Mouse (Mus musculus) granulocyte monocyte progenitor cell, adult 5-6 weeks (primary cell): Measurements from ENCODE around the gene Tcte2. TPM values are rescaled to one million over a fixed set of nuclear protein-coding genes. Genes with fewer than 3 reads are reported as not detected.
"Not testable (repeated sequence)": the region's sequence is repeated elsewhere in the genome, so short reads cannot be mapped to it uniquely, and the experiment has no call there.

Experiments
- ATAC-seq: replicated peaks from 2 replicates; pipeline ENCODE4 v1.8.0; 2016; ENCODE audit warnings: mild to moderate bottlenecking, moderate TSS enrichment, inconsistent platforms; ENCODE audit not compliant: poor library complexity, severe bottlenecking
- total RNA-seq, 2 experiments: library from RNA; stranded (forward) in 1 of 2; stranded (reverse) in 1 of 2; fragments of 200-712, 200-1000 nt in 1 of 2; fragments of >200 nt in 1 of 2; fragmentation: Nextera tagmentation in 1 of 2; gene quantifications; 2 replicates each; pipeline ENCODE4 v1.2.3; 2014 to 2017

Gene Tcte2
- total RNA-seq (2014; fragmentation: Nextera tagmentation) (not detected in 2 replicates), total RNA-seq (2017) (not detected in 2 replicates)

GRCm38 (mm10) chr17:13761179-13761913, at the start of gene Tcte2:
Gene Tcte2 (minus strand): TSS chr17:13761825.
- peak; percentile 43 for ATAC-seq

- ATAC-seq, result no peak
Observed at GRCm38 (mm10) chr17:13806016-13806415, 44.4 kb upstream of the Tcte2 start.

GRCm38 (mm10) chr17:13802836-13803408, 41.3 kb upstream of the Tcte2 start:
- no peak for ATAC-seq

- ATAC-seq, result no peak
Observed at GRCm38 (mm10) chr17:13797691-13798090, 36.1 kb upstream of the Tcte2 start.

- ATAC-seq, result not testable (repeated sequence)
Observed at GRCm38 (mm10) chr17:13790033-13790432, 28.4 kb upstream of the Tcte2 start.

- ATAC-seq, result no peak
Observed at GRCm38 (mm10) chr17:13783469-13783868, 21.8 kb upstream of the Tcte2 start.

- ATAC-seq, result no peak
Observed at GRCm38 (mm10) chr17:13781948-13782347, 20.3 kb upstream of the Tcte2 start.

- ATAC-seq, result no peak
Observed at GRCm38 (mm10) chr17:13778865-13779264, 17.2 kb upstream of the Tcte2 start.

GRCm38 (mm10) chr17:13777676-13778075, 16.1 kb upstream of the Tcte2 start:
- no peak for ATAC-seq

- peak; percentile 53; the same call in 1 of the 2 replicates for ATAC-seq
Observed at GRCm38 (mm10) chr17:13769256-13769655, 7.6 kb upstream of the Tcte2 start.

- no peak for ATAC-seq
Observed at GRCm38 (mm10) chr17:13768531-13768930, 6.9 kb upstream of the Tcte2 start.

GRCm38 (mm10) chr17:13764911-13765310, 3.3 kb upstream of the Tcte2 start:
- not testable (repeated sequence) for ATAC-seq

- ATAC-seq, result no peak
Observed at GRCm38 (mm10) chr17:13763819-13764218, 2.2 kb upstream of the Tcte2 start.

GRCm38 (mm10) chr17:13760675-13761178, 898 bp downstream of the Tcte2 start:
- ATAC-seq, result no peak

GRCm38 (mm10) chr17:13759853-13760627, 1.6 kb downstream of the Tcte2 start, which contains the start of gene Afdn:
Gene Afdn (plus strand): TSS chr17:13760539.
- peak; percentile 67 for ATAC-seq

- ATAC-seq, result no peak
Observed at GRCm38 (mm10) chr17:13759156-13759852, 2.3 kb downstream of the Tcte2 start.

GRCm38 (mm10) chr17:13758586-13758985, 3.0 kb downstream of the Tcte2 start:
- ATAC-seq, result peak; percentile 38

- no peak for ATAC-seq
Observed at GRCm38 (mm10) chr17:13754940-13755339, 6.7 kb downstream of the Tcte2 start.

GRCm38 (mm10) chr17:13753918-13754317, 7.7 kb downstream of the Tcte2 start:
- ATAC-seq, result no peak

- ATAC-seq, result no peak
Observed at GRCm38 (mm10) chr17:13749027-13749426, 12.6 kb downstream of the Tcte2 start.
